Mouse (Mus musculus) left cerebral cortex, postnatal 36 days (tissue): ENCODE measurements around the gene Hook2. TPM values are rescaled to one million over a fixed set of nuclear protein-coding genes. Genes with fewer than 3 reads are reported as not detected.

ENCODE experiments used
- DNase-seq, 2 experiments: peaks; one replicate each; pipeline ENCODE4 v3.0.0; 2021 to 2022; ENCODE audit warnings: low spot score in 2 of 2, mixed read lengths in 1 of 2
- intact Hi-C: fragments of 180-260 bp; cut with DNase I; formaldehyde crosslinking; loops from one replicate; pipeline ENCODE4 v1.15.1; 2025
- total RNA-seq, 2 experiments: library from RNA; stranded (reverse); gene quantifications; 2 replicates each; pipeline ENCODE4 v1.2.3; 2021

Gene Hook2
- total RNA-seq, 2 experiments from 2014 or later = 8.2 to 10.0 TPM

GRCm38 (mm10) chr8:85021514-85022055, 31.2 kb downstream of the Hook2 start:
- intact Hi-C loops = no loop called here
- no peak for DNase-seq

DNA sequence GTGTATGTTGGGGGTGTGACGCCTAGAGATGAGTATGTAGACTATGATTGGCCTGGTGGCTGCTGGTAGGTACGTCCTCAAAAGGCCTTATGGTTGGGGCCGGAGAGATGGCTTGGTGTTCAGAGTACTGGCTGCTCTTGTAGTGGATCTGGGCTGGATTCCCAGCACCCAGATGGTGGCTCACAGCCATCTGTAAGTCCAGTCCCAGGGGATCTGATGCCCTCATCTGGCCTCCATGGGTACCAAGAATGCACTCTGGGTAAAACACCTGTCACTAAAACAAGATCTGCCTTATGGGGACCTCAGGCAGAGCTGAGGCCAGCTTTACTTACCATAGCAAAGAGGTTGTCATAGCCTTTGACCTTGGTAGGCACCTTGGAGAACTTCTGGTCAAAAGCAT, 33.4 kb downstream of the Hook2 start:
- intact Hi-C loops = no loop called here
- no peak for DNase-seq

GRCm38 (mm10) chr8:85025098-85025932, 34.9 kb downstream of the Hook2 start, which contains the start of gene Asna1:
Asna1 (minus strand) TSS chr8:85025281.
- intact Hi-C loops = loop anchor here (5.0 kb wide), 1 partner anchor 48 kb away; the partner anchor contains the start of gene Junb

DNA sequence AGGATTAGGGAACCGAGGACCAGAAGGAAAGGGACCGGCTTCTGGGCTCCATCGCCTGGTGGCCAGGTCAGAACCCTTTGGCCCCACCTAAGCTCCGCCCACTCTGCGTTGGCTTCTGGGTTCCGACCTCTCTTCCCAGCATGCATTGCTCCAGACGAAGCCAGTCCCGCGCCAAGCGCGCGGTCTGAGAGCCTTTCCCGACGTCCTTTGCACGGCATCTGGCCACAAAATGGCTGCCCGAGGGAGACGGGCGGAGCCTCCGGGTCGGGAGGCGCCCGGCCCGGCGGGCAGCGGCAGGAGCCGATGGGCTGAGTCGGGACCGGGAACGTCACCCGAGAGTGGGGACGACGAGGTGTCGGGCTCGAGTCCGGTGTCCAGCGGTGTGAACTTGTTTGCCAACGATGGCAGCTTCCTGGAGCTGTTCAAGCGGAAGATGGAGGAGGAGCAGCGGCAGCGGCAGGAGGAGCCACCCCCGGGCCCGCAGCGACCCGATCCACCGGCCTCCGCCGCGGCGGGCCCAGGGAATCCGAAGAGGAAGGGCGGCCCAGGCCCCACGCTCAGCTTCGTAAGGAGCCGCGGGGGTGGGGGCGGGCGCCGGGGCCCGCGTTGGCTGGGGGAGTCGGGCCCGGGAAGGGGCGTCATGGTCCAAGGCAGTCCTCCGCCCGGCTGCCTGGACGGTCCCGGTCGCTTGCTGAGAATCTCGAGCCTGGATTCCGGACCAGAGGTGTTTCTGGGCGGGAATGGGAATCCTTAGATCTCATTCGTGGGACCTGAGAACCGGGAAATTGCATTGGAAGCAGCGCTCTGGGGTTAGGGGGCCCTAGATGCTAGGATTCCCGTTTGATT, 36.5 kb downstream of the Hook2 start, which contains the start of gene Trir:
Gene Trir (plus strand): TSS at position 154 of the 846 bp plus-strand sequence.
- intact Hi-C loops = loop anchor here (5.0 kb wide), 1 partner anchor 50 kb away; the partner anchor contains the start of gene Junb

More at GRCm38 (mm10) chr8:85025098-85025932, 34.9 kb downstream of the Hook2 start, which contains the start of gene Asna1:
- DNase-seq = peak; percentile 82 to 83

DNA sequence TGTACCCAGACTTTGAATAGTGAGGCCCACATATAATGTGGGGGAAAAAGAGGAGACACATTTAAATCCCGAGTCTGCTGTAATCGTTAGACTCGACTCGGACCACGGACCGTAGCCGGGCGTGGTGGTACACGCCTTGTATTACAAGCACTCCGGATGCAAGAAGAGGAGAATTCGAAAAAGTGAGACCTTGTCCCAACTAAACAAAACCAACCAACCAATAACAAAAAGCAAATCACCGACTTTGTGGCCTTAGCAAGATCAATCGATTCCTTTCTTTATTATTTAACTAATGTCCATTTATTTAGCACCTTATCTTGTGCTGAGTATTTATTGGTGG, 37.1 kb downstream of the Hook2 start:
- intact Hi-C loops = loop anchor here (5.0 kb wide), 1 partner anchor 50 kb away; the partner anchor contains the start of gene Junb
- no peak for DNase-seq

More for the DNA sequence above, 36.5 kb downstream of the Hook2 start, which contains the start of gene Trir:
- DNase-seq = peak; percentile 96 to 97

- intact Hi-C loops = loop anchor here (5.0 kb wide), 1 partner anchor 51 kb away; the partner anchor contains the start of gene Junb
- no peak for DNase-seq
These were observed 37.5 kb downstream of the Hook2 start for GRCm38 (mm10) chr8:85027922-85028321.

- intact Hi-C loops = loop anchor here (5.0 kb wide), 1 partner anchor 52 kb away; the partner anchor contains the start of gene Junb
- no peak for DNase-seq
These were observed 38.9 kb downstream of the Hook2 start for GRCm38 (mm10) chr8:85029271-85029670.

DNA sequence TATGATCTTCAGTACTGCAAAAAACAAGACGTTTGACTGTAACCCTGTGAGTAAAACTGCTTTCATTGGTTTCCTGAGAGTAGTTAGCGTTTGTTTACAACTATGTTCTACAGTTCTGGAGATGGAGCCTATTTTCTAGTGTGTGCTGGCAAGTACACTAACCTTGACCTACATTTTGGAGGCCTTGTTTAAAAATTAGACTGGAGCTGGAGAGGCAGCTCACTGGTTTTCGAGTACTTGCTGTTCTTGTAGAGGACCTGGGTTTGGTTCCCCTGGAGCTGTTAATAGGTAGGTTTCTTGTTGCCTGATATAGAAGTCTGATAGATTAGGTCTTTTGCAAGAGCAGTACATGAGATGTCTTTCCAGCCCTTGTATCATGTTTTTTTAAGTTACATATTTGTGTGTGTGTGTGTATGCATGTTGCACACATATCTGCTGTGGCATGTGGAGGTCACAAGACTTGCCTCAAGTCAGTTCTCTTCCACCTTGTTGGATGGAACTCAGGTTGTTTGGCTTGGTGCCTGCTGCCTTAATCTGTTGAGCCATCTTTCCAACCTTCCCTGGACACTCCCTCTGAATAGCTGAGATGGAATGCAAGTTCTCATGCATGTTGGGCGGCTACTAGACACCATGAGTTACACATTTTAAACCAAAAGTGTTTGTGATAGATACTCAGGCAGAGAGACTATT, 42.4 kb downstream of the Hook2 start:
- intact Hi-C loops = no loop called here
- no peak for DNase-seq

GRCm38 (mm10) chr8:85033867-85034266, 43.5 kb downstream of the Hook2 start:
- intact Hi-C loops = no loop called here
- no peak for DNase-seq

- intact Hi-C loops = loop anchor here (5.0 kb wide), 1 partner anchor 38 kb away; the partner anchor contains the start of gene Dhps
These were observed 44.4 kb downstream of the Hook2 start for GRCm38 (mm10) chr8:85034764-85035163.

GRCm38 (mm10) chr8:85035165-85035727, 44.8 kb downstream of the Hook2 start:
- no peak for DNase-seq
- intact Hi-C loops = loop anchor here (5.0 kb wide), 1 partner anchor 37 kb away; the partner anchor contains the start of gene Dhps

More at GRCm38 (mm10) chr8:85034764-85035163, 44.4 kb downstream of the Hook2 start:
- peak; percentile 53 to 63 for DNase-seq

DNA sequence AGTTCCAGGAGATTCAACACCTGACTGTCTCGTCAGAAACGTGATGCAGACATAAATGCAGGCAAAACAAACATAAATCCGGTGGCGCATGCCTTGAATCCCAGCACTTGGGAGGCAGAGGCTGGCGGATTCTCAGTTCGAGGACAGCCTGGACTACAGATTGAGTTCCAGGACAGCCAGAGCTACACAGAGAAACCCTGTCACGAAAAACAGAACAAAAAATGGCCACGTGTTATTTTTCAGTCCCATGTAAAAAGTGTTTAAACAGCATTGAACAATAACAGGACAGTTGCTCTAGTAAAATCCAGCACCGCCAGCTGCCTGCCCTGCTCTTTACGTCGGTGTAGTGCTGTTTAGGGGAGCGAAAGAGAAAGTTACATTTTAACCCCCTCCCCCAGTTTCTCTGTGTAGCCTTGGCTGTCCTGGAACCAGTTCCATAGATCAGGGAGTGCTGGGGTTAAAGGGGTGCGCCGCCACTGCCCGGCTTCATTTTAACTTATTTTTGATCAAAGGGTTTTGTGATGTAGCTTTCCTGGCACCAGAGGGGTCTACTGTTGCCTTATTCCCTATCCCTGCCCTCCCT, 45.4 kb downstream of the Hook2 start:
- intact Hi-C loops = loop anchor here (5.0 kb wide), 1 partner anchor 36 kb away; the partner anchor contains the start of gene Dhps
- no peak for DNase-seq

DNA sequence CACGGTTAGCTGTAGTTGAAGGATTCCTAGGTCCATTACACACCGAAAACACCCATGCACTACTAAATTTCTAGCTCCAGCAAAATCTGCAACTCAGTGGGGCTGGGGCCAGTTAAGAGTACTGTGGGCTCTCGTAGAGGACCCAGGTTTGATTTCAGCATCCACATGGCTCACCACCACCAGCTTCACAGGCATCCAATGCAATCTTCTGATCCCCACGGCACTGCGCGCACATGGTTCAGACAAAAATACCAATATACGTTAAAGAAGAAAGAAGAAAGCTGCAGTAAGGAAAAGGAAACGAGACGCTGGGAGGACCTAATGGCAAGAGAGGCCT, 45.9 kb downstream of the Hook2 start:
- no peak for DNase-seq
- intact Hi-C loops = loop anchor here (5.0 kb wide), 1 partner anchor 36 kb away; the partner anchor contains the start of gene Dhps

DNA sequence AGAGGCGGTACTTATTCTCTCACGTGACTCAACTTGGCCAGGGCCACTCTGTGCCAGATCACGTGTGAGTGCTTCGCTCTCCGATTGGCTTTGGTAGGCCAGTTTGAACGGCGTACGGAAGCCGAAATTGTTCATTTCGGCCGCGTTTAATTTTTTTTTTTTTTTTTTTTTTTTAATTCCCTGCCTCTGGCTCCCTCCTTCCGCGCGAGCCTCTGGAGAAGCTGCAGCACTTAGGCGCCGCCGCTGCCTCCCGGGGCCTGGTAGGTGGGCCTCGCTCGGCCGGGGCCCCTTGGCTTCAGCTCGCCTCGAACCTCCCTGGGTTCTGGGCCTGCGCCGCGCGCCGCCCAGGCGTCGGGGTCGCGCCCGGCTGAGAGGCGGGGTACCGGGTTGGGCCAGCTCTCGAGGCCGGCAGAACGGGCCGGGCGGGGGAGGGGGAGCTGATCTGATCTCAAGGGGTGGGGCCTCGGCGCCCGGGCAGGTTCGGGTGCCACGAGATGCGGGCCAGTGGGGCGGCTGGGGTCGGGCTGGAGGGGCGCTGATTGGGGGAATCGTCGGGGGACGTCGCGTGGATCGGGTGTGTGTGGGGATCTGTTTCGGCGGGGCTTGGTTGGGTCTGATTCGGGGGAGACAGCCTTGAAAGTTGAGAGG, 46.4 kb downstream of the Hook2 start, which contains the start of gene Tnpo2:
Gene Tnpo2 (plus strand): TSS at position 198 of the 648 bp plus-strand sequence.
- DNase-seq = peak; percentile 90 to 92
- intact Hi-C loops = loop anchor here (5.0 kb wide), 1 partner anchor 35 kb away; the partner anchor contains the start of gene Dhps

DNA sequence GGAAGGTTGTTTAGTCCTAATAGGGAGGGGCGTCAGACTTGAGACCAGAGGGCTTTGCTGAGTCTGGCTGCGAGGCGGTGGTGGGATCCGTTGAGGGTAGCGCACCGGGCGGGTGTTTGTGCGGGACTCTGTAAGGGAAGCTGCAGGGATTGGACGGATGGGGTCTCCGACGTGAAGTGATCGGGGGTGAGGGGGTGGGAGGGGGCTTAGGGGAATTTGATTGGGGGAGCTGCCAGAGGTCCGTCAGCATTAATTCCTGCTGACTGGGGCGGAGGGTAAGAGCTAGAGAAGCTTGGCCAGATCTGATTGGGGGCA, 46.9 kb downstream of the Hook2 start:
- no peak for DNase-seq
- intact Hi-C loops = loop anchor here (5.0 kb wide), 1 partner anchor 35 kb away; the partner anchor contains the start of gene Dhps

DNA sequence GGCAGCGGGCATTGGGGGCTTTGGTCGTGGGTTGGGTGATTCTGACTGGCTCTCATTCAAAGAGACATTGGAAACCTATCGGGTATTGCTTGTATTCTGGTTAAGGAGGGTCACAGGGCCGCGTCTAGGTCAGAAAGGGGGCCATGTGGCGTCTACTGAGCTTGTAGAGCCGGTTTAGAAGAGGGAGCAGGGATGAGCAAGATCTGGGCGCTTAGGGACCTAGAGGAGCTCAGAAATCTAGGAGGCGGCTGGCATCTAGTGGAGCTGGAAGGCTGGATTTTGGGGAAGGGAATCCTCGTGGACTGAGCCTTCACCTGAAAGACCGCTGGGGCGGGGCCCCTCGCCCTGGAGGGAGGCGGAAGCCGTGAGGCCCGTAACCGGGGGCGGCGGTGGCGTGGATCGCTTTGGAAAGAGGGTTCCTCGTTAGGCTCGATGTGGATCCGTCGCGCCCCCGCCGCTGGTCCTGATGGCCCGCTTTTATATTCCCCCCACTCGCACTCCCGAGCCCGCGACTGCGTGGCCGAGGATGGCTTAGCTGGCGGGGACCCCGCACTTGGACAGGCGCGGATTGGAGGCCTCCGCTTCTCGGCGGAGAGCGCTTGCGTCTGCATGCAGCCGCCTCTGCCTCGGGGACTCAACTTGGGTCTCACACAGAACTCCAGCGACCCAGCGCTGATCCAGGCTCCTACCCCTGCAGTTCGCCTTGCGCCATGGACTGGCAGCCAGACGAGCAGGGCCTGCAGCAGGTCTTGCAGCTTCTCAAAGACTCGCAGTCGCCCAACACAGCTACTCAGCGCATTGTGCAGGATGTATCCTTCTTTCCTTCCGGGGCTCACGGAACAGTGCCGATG, 47.5 kb downstream of the Hook2 start:
- DNase-seq = peak; percentile 54 to 80
- intact Hi-C loops = loop anchor here (5.0 kb wide), 1 partner anchor 34 kb away; the partner anchor contains the start of gene Dhps

DNA sequence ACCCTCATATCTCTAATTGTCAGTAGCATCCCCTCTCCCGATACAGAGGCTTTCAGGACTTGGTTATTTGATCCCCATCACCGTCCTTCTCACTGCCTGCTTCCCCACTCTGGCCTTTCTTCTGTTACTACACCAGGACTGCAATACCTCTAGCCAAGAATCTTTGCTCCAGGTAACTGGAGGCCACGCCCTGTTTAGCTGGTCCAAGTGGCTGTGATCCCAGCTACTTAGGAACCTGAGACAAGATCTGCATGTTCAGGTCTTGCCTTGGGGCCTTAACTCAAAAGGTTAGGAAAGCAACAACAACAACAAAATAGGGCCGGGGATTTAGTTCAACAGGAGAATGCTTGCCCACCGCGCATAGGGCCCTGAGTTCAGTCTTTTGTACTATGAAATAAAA, 53.2 kb downstream of the Hook2 start:
- no peak for DNase-seq
- intact Hi-C loops = no loop called here
